Mouse (Mus musculus) thymus, postnatal 14 days (tissue): ENCODE measurements around the gene Actn2.

ENCODE experiments used
- DNase-seq: peaks from one replicate; pipeline ENCODE4 v3.0.0; 2021

Gene Actn2

DNA sequence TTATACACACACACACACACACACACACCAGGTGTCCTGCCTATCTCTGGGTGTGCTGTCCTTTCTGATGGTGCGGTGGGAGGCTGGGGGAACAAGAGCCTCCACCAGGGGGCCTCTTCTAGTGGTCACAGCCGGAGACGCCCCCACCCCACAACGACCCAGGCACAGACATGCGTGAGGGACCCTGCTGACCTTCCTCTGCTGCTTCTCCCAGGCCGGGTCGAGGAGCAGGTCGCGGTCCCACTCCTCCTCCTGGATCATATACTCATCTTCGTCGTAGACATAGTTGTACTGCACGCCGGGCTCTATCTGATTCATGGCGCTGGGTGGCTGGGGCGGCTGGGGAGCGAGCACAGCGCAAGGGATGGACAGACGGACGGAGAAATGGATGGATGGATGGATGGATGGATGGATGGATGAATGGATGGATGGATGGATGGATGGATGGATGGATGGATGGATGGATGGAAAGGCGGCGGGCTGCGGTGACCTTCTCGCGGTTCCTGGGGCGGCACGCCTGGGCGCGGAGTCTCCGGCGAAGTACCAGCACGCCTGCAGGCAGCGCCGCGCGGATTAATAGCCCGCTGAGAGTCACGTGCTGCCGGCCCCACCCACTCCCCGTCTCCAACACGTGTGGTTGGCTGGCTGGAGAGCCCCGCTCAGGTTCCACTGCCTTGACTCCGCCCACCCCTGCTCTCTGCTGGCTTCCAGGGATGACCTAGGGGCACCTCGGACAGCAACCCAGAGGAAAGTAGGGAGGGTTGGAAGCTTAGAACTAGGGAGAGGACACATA, at the start of gene Actn2:
TSS of gene Actn2 (minus strand) at position 578 of the 793 bp plus-strand sequence.
- DNase-seq: peak; percentile 91

DNA sequence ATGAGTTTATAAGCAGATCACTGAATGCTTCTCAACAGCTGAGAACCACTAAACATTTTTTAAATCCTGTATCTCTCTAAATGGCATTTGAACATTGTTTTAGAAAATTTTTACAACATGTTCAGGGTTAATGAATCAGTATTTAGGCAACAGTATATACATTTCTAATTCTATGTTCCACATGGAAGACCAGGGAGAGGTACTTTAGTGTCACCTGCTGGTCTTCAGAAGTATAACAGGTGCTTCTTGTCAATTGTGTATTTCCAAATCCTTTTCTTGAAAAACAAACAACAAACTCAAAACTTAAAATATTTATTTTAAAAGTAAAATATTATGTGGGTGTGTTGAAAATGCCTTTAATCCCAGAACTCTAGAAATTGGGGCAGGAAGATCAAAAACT, 45.7 kb upstream of the Actn2 start:
- peak; percentile 45 for DNase-seq

DNA sequence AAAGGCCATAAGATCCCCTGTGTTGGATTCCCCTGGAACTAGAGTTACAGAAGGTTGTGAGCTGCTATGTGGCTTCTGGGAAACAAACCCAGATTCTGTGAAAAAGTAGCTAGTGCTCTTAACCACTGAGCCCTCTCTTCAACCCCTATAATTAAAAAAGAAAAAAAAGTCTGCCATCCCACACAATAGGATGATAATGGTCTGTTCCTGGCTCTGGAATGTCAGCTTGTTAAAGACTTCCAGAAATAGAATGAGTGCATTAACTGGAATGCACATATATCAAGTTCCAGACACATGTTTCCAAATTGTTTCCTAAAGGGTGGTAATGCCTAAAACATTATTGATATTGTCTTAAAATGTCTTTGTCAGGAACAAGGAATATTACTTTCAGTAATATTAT, 44.2 kb upstream of the Actn2 start:
- no peak for DNase-seq

DNA sequence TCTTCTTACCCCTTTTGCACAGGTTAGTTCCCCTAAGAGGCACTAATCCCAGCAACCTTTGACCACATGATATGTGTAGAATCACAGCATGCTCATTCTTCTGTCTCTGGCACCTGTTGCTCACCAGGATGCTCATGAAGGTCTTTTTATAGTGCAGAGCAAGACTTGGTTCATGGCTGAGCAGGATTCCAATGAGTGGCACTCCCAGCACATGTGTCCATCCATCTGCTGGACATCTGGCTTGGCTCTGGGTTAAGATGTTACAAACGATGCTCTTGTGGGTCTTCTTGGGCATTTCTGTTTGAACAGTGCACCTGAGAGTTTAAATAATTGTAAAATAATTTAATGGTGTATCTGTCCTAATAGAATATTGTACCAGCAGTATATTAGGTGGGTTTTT, 36.2 kb upstream of the Actn2 start:
- DNase-seq: no peak

DNA sequence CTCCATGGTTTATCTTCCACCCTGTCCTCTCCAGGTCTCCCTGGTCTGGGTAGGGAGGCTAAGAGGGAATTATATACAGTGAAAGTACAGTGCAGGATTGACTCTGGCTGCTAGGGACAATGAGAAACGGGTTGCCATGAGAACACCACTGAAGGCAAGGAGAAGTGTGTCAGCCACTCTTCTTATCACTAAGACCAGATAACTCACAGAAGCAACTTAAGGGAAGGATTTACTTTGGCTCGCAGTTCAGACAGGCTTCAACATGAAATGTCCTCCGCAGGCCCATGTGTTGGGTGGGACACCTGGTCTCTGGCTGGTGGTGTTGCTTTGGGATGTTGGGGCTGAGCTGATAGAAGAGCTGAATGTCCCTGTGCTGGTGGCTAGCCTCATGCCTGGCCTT, 32.2 kb upstream of the Actn2 start:
- no peak for DNase-seq

DNA sequence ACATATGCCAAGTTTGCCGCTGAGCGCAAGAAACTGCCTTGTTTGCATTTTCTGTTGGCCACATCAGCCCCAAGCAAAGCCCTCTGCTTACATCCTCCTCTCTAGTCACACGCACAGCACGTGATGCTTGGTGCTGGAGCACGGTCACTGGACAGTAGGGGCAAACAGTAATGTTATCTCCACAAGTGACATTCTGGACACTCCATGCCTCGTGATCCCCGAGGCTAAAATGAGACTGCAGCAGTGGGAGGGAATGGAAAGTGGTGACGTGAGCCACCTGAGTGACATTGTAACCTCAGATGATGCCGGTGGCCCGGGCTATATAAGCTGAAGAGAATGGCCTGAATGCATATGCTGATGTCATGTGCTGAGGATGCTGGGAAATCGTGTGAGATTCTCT, 29.4 kb upstream of the Actn2 start:
- DNase-seq: no peak

DNA sequence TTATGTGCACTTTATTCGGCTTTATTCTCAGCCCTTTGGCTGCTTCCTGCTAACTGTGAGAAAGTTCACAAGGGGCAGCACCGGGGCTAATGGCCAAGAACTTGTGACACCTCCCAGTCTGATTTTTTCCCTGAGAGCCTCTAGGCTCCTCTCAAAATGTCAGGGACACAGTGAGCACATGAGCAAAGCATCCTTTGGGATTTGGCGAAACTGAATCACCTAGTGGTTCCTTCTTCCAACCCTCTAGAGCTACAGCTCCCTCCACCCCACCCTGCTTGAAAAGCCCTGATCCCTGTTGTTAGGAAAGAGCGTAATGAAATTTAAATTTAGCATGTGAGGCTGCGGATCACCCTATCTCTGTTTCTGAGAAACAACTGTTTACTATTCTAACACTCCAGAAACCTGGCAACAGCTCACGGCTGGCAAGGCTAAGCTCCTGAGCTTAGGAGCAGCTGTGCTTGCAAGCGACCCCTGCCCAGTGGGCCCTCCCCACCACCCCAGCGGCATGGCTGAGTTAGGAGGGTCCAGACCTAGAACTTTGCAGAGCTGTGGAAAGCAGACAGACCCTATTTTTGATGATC, 28.6 kb upstream of the Actn2 start:
- no peak for DNase-seq

DNA sequence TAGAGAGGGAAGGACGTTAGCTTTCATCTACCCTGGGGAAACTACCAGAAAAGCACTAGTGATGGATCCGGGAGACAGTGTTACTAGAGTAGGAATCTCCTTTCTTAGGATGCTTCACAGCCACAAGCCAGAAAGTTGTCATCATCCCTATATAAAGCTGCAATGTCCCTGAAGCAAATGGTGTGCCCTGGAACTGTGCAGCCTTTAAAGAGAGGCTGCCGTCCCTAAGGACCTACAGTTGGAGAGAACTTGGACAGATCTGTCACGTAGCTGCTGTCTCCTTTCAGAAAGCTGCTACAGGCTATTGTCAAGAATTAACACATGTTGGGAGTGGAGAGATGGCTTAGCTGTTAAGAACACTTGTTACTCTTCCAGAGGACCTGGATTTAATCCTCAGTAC, 20.9 kb upstream of the Actn2 start:
- DNase-seq: no peak

DNA sequence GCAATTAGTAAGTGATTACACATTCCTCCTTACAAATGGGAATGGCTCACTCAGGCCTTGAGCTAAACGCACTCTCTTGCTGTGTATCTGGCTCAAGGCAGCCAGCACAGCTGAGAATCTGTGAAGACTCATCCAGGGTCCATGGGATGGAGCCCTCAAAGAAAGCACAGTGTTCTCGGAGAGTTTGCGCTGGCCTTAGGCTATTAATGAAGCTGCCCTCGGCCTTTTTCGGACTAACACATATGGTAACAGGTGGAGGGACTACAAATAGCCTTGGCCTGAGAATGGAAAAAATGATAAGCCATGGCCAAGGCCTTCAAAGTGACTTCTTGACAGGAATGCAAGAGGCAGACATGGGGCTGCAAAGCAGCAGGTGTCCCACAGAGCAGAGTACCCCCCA, 17.0 kb upstream of the Actn2 start:
- DNase-seq: no peak

DNA sequence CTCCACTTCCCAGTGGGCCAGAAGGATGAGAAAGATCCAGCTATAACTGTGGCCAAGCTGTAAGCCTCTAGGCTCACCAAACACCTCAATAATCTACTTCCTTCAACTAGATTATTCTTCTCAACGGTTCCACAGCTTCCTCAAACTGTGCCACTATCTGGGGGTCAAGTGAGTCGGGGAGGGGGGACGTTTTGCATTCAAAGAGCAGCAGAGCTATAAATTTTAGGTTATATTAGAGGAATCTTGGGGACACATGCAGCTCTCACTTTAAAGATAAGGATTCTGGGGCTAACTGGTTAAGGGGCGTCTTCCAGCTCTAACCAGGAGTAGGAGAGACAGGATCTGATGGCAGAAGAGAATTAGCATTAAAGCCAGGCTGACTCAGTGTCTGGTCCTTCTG, 15.6 kb upstream of the Actn2 start:
- no peak for DNase-seq

DNA sequence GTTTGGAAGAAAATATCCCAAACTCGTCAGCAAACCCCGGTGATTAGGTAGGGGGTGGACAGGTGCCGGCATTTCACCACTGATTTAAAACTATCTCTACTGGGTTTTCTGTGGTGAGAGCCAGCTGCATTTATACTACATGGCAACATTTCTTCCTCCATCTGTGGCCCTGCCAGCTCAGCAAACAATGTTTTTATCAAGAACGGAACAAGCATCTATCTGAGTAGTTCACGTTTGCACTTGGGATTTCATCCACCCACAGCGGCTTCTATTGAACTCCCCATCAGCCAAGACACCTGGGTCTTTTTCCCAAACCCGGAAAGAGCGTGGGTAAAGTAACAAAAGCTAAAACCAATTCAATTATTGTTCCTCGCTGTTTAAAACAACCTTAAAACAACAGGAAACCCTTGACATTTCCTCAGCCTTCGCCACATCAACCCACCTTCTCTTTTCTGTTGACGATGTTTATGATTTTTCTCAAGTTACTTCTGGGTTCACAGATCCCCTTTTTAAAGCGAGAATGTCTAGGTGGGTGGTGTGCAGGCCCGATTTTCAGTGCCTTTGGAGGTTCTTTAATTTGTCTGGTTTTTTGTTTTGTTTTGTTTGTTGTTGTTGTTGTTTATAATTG, 8.8 kb upstream of the Actn2 start:
- DNase-seq: peak; percentile 25

DNA sequence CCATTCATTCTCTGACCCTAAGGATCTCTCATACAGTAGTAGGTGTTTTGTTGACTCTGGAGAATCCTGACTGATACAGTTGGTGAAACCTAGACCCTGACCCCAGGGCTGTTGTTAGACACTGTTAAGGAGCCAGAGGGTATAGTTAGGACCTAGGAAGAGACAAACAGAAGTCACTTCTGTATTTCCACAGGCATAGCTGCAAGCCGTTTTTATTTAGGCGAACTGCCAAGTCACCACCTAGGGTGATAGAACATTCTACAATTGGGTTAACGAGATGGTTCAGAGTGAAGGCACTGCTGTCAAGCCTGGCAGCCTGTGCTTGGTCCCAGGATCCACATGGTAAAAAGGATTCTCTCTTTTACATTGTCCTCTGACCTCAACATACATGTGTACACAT, 6.3 kb upstream of the Actn2 start:
- DNase-seq: no peak

DNA sequence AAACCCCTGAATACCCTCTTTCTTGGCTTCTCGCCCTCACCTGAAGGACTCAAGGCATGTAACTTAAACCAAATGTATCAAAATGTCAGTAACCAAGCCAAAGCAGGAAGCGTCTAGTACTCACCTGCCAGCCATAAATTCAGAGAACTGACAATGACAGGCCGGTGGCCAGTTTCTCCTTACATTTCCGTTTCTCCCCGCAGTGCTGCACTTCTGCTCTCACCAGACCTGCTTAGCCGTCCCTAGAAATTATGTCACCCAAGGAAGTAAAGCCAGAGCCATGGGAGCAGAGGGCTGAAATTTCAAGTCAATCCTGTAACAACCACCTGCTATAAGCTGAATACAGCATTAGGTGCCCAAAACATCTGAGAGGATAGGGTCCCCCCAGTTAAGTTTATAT, 887 bp upstream of the Actn2 start:
- no peak for DNase-seq

DNA sequence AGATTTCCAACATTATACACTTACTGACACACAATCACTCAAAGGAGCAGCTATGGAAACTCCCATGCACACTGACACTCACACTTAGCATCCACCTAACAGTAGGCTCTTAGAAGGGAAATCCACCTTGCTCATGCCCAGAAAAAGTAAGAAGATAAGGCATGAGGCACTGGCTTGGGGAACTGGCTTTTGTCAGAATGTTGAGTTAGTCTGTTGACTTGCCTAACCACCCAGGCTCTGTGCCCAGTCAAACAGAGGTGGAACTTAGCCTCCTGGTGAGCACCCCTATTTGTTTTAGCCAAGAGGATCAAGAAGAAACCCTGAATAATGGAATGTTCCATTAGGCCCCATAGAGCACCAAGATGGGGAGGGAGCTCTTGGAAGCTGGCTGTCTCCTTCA, 1.1 kb downstream of the Actn2 start:
- DNase-seq: no peak

DNA sequence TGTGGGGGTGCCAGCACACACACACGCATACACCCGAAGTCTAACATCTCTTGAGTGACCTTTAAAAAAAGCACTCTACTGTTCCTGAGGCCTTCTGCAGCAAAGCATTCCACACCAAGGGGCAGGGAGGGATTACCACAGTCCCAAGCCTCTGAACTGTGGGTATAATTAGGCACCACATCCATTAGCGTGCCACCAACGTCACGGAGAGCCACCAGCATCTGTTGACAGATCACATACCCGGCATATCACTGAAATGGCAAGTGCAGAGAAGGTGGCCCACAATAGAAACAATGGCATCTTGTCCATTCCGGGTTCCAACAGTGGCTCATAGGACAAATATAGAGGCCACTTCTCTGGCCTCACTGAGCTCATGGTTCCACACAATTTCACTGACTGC, 2.8 kb downstream of the Actn2 start:
- DNase-seq: no peak

DNA sequence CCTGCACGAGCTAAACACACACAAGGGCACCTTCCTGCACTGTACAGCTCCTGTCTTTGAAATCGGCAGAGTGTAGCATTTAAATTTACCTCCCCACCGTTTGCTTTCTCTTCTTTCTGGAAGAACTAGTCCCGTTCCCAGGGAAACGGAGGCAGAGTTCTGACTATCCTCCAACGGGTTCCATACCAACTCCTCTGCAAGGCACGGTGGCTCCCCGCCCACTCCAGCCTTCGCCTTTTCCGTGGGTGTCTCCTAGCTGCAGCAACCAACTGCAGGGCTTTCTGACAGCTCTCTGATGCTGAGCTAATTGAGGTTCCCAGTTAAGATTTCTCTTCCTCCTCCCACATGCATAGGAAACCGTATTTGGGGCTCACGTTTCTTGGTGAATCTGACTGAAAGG, 6.5 kb downstream of the Actn2 start:
- no peak for DNase-seq

DNA sequence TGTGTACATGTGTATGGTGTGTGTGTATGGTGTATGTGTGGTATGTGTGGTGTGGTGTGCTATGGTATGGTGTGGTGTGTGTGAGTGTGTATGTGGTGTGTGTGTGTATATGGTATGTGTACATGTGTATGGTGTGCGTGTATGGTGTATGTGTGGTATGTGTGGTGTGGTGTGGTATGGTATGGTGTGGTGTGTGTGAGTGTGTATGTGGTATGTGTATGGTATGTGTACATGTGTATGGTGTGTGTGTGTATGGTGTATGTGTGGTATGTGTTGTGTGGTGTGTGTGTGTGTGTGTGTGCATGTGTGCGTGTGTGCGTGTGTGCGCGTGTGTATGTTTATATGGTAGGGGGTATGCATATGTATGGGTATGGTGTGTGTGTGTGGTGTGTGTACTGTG, 9.0 kb downstream of the Actn2 start:
- no peak for DNase-seq

DNA sequence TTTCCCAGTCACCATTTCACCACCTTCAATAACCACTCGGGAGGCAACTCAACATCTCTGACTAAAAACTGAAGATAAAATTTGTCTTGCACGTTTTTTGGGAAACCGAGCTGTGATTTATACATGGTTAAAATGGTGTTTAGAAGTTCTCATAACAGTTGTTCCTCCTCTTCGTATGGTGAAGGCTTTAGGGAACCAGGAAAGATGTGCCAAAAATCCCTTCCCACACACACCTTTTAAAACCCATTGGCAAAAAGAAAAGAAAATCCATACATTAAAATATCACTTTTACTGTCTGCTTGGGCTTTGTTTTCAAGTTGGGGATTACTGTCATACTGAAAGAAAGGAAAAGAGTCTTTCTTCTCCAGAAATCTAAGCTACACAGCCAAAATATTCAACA, 12.2 kb downstream of the Actn2 start:
- DNase-seq: no peak

DNA sequence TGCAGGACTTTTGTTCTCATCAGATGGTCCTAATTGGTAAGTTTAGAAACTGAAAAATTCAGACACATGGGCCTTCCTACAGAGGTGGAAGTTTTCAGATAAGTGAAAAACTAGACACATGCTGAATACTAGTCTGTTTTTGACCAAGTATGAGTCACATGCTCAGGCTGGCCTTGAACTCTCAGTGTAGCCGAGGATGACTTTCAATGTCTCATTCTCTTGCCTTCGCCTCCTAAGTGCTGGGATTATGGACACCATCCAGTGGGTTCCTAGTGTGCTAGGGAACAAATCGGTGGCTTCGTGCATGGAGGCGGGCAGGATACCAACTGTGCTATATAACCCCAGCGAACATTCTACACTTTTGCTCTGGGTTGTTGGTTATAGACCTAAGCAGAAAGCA, 13.0 kb downstream of the Actn2 start:
- DNase-seq: no peak

DNA sequence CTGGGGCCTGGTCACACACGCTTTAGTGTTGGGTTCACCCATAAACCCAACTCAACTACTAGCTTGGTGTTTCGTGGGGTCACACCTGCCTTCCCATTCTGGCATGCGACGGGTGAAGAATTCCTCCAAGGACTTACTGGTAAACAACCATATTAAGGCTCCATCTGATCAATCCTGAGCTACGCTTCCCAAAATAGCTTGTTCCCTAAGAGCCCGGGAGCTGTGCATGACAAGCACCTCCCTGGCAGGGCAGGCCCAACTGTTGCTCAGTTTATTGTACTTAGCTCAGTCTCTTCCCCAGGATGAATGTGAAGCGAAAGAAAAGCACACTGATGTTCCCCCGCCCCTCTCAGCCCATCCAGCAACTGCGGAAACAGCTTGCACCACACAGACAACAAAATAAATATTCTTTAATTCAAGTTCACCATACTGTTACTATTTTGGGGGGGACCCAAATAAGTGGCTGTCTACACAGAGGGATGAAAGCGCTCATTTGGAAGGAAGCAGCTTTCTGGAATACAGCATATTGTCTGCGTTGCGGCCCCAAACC, 17.4 kb downstream of the Actn2 start:
- no peak for DNase-seq

DNA sequence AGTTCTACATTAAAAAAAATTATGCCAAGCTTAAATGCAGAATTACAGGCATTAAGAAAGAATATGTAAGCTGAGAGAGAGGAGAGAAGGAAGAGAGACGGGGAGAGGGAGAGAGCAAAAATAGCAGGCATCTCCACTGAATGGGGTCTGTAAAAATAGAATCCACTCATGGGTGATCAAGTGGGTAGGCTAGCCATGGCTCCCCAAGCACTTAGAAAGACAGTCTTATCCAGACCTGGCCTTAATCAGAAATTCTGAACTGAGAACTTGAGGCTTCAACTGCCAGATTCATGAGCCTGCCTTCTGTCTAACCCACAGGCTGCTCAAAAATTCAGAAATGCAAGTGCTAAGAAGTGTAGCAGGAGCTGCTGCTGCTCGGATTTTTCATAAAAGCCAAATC, 20.4 kb downstream of the Actn2 start:
- no peak for DNase-seq

DNA sequence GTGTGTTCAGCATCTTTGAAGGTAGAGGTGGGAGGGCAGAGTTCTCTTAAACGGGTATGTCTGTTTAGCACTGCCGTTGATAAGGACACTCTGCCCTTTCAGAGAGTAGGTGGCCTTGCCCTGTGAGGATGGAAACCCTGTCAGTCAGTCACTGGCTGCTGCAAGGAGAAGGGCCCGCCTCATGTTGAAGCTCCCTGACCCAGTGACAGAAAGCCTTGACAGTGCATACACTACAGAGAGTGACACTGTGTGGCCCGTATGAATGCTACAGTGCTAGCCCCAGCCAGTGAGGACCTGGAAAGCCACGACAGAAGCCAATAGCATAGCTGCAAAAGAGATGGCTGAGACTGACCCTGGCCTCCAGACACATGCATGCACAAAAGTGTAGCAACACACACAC, 22.5 kb downstream of the Actn2 start:
- DNase-seq: no peak

DNA sequence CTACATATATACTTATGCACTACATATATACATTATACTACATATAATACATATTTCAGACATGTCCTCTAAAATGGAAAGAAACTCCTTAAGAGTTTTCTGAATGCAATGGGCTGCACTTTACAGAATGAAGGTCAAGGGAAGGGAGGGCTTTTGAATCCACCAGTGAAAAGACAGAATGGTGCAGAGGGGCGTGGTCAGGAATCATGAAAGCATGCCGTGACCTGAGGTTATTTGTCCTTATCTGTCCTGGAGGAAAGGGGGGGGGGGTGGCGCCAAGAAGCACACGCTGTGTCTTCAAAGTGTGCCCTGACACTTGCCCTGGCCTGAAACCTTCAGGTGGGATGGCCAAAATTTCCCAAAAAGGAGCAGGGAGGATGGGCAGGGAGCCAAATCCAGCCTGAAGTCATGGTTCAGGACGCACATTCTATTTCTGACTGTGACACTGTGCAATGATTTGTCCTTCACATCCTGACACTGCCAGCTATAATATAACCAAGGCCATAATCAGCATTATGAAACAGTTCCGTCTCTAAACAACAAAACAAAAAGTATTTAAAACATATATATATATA, 23.3 kb downstream of the Actn2 start:
- DNase-seq: no peak

DNA sequence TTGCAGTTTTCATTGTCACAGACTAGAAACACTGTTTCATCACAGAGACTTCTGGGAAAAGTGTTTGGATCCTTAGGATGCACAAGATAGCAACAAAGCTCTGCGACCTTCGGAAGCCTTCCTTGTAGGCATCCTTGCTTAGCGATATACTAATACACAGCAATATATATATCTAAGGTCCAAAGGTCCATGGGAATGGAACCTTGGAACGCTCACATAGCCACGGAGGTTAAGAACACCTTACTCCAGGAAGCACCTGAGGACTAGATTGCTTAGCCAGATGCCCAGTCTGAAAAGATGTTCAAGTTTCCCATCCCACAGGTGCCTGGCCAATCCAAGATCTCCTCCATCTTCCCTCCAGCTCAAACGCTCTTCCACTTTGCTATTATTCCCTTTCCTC, 26.4 kb downstream of the Actn2 start:
- DNase-seq: no peak
